ENCODE assay signal across 29 mouse cellular contexts in the genomic region with DNA sequence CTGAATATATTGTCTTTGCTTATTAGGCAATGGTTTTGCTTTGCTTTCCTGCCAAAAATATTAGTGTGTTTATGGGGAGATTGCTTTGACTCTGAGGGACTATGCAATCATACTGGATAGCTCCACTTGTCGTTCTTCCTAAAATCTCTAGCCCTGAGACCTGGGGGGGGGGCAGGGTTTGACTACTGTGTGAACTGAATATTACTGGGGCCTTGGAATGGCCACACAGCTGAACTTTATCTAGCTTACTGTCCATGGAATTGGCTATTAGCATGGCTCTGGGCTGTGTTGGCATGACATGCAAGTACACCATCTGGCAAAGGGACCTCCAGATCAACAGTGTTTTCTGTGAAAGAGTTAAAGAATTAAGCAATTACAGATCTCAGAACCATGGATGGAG.
DNase-seq lines count a peak whose midpoint lies in the region; ATAC-seq and TF ChIP-seq lines count a peak whose summit lies in the region.
"Had no signal": no experiment of that assay in that cellular context is flagged by ENCODE, and none has a peak within 500 bp of the region (broad histone marks: within the 10 kb centered on the region; RNA-seq: fewer than 3 reads in every experiment).

No protein-coding gene starts in this region.

- no peak overlapping the region for H3K4me3 ChIP-seq in hindbrain, postnatal 0 days (ENCODE audit: low read length)
- H3K4me3 ChIP-seq in hindbrain, embryonic 11.5 days (ENCODE audit: low read depth, low read length), result no peak overlapping the region
- H3K4me3 ChIP-seq in lung, embryonic 15.5 days, result no peak overlapping the region
- H3K4me3 ChIP-seq: embryonic facial prominence, embryonic 12.5 days; embryonic facial prominence, embryonic 15.5 days; gastrocnemius, adult 2 months; heart, embryonic 12.5 days; heart, embryonic 15.5 days; hindbrain, embryonic 12.5 days; hindbrain, embryonic 15.5 days; intestine, embryonic 15.5 days had no signal

- peak; percentile 46 to 60 for DNase-seq in cerebellum, postnatal 10 days
- no peak for DNase-seq in cerebellum, adult 9-10 months
- peak; percentile 16 for DNase-seq in hindbrain, postnatal 0 days (ENCODE audit: low spot score)
- no peak for DNase-seq in hindbrain, embryonic 11.5 days (ENCODE audit: low spot score)
- DNase-seq in lung, postnatal 10 days, result no peak
- peak; percentile 2 for DNase-seq in lung, postnatal 36 days
- DNase-seq in lung, postnatal 14 days, result no peak
- DNase-seq: adrenal gland, adult 2 months; adrenal gland, postnatal 14 days; B cell, adult 2 months; cerebellum, adult 11 months; forebrain, postnatal 0 days; gastrocnemius, adult 2 months; gastrocnemius, postnatal 14 days; heart, adult 18-20 months; heart, postnatal 10 days; heart, postnatal 4 days had no signal

- H3K27ac ChIP-seq in hindbrain, postnatal 0 days, result no peak overlapping the region
- H3K27ac ChIP-seq in hindbrain, embryonic 11.5 days (ENCODE audit: low read depth, low read length), result no peak overlapping the region
- H3K27ac ChIP-seq in lung, embryonic 15.5 days, result no peak overlapping the region; the same call in 1 of the 2 replicates
- H3K27ac ChIP-seq: embryonic facial prominence, embryonic 12.5 days; embryonic facial prominence, embryonic 15.5 days; gastrocnemius, adult 2 months; heart, embryonic 15.5 days; hindbrain, embryonic 12.5 days; hindbrain, embryonic 15.5 days; intestine, embryonic 15.5 days had no signal

- TF ChIP-seq CTCF in hindbrain, postnatal 0 days (IDR thresholded peaks at IDR 0.05; ENCODE audit: low read depth), result no peak

- no peak overlapping the region for H3K9ac ChIP-seq in hindbrain, postnatal 0 days (replicated peaks; ENCODE audit: low read length)
- no peak overlapping the region for H3K9ac ChIP-seq in hindbrain, embryonic 11.5 days (ENCODE audit: low read depth, low read length)
- H3K9ac ChIP-seq in lung, embryonic 15.5 days, result no peak overlapping the region
- H3K9ac ChIP-seq: embryonic facial prominence, embryonic 12.5 days; embryonic facial prominence, embryonic 15.5 days; forebrain, postnatal 0 days; heart, embryonic 12.5 days; heart, embryonic 15.5 days; hindbrain, embryonic 12.5 days; hindbrain, embryonic 15.5 days; intestine, embryonic 15.5 days had no signal

- 71% methylated on average over 1 of the region's 1 CpGs for WGBS in hindbrain, postnatal 0 days
- WGBS in hindbrain, embryonic 11.5 days, result 71% methylated on average over 1 of the region's 1 CpGs
- WGBS in lung, embryonic 15.5 days, result 32% methylated on average over 1 of the region's 1 CpGs

- H3K27me3 ChIP-seq in hindbrain, postnatal 0 days (ENCODE audit: insufficient read depth, low read length), result no peaks in the 10 kb centered on the region
- H3K27me3 ChIP-seq in hindbrain, embryonic 11.5 days (ENCODE audit: control insufficient read depth, insufficient read depth, low read length), result no peaks in the 10 kb centered on the region
- no peaks in the 10 kb centered on the region for H3K27me3 ChIP-seq in lung, embryonic 15.5 days
- H3K27me3 ChIP-seq: CH12.LX; embryonic facial prominence, embryonic 12.5 days; embryonic facial prominence, embryonic 15.5 days; heart, embryonic 12.5 days; heart, embryonic 15.5 days; hindbrain, embryonic 12.5 days; hindbrain, embryonic 15.5 days; intestine, embryonic 15.5 days; Patski had no signal

- no peaks in the 10 kb centered on the region for H3K36me3 ChIP-seq in hindbrain, postnatal 0 days (ENCODE audit: insufficient read depth, low read length)
- no peaks in the 10 kb centered on the region for H3K36me3 ChIP-seq in hindbrain, embryonic 11.5 days (ENCODE audit: control insufficient read depth, insufficient read depth, low read length)
- no peaks in the 10 kb centered on the region for H3K36me3 ChIP-seq in lung, embryonic 15.5 days
- H3K36me3 ChIP-seq: embryonic facial prominence, embryonic 12.5 days; embryonic facial prominence, embryonic 15.5 days; G1E; heart, embryonic 12.5 days; heart, embryonic 15.5 days; hindbrain, embryonic 12.5 days; hindbrain, embryonic 15.5 days; intestine, embryonic 15.5 days had no signal

- H3K4me2 ChIP-seq in hindbrain, postnatal 0 days (ENCODE audit: low read depth, low read length), result no peak overlapping the region
- no peak overlapping the region for H3K4me2 ChIP-seq in hindbrain, embryonic 11.5 days (replicated peaks; ENCODE audit: low read depth, low read length)
- H3K4me2 ChIP-seq in lung, embryonic 15.5 days, result no peak overlapping the region
- H3K4me2 ChIP-seq: embryonic facial prominence, embryonic 12.5 days; embryonic facial prominence, embryonic 15.5 days; heart, embryonic 12.5 days; heart, embryonic 15.5 days; hindbrain, embryonic 12.5 days; hindbrain, embryonic 15.5 days; intestine, embryonic 15.5 days had no signal

- H3K4me1 ChIP-seq in hindbrain, postnatal 0 days (ENCODE audit: insufficient read depth, low read length), result no peaks in the 10 kb centered on the region
- H3K4me1 ChIP-seq in hindbrain, embryonic 11.5 days (replicated peaks; ENCODE audit: control insufficient read depth, insufficient read depth, low read length), result no peaks in the 10 kb centered on the region
- peaks cover 16% of the 10 kb centered on the region; the same call in 1 of the 2 replicates for H3K4me1 ChIP-seq in lung, embryonic 15.5 days
- H3K4me1 ChIP-seq: embryonic facial prominence, embryonic 12.5 days; embryonic facial prominence, embryonic 15.5 days; heart, embryonic 12.5 days; heart, embryonic 15.5 days; hindbrain, embryonic 12.5 days; intestine, embryonic 15.5 days had no signal

- no peaks in the 10 kb centered on the region for H3K9me3 ChIP-seq in hindbrain, postnatal 0 days (ENCODE audit: low read length)
- no peaks in the 10 kb centered on the region for H3K9me3 ChIP-seq in hindbrain, embryonic 11.5 days (ENCODE audit: control insufficient read depth, low read length)
- H3K9me3 ChIP-seq in lung, embryonic 15.5 days, result no peaks in the 10 kb centered on the region
- H3K9me3 ChIP-seq: embryonic facial prominence, embryonic 12.5 days; embryonic facial prominence, embryonic 15.5 days; G1E; heart, embryonic 12.5 days; heart, embryonic 15.5 days; hindbrain, embryonic 12.5 days; hindbrain, embryonic 15.5 days; intestine, embryonic 15.5 days had no signal

- no peak for ATAC-seq in hindbrain, postnatal 0 days
- no peak for ATAC-seq in hindbrain, embryonic 11.5 days (ENCODE audit: low FRiP score)
- peak; percentile 81; the same call in 1 of the 2 replicates for ATAC-seq in lung, embryonic 15.5 days (ENCODE audit: borderline replicate concordance, extremely low read depth, low FRiP score, low TSS enrichment)
- ATAC-seq: forebrain, embryonic 14.5 days; forebrain, postnatal 0 days; intestine, embryonic 15.5 days; Patski had no signal

Comparison
In these comparisons a context has a peak if more than half of its experiments do, and no peak if none do; other contexts are left out.
1. DNase-seq: peak in cerebellum, postnatal 10 days (2 of 2), hindbrain, postnatal 0 days (single experiment) and lung, postnatal 36 days (single experiment); none in cerebellum, adult 9-10 months (single experiment), hindbrain, embryonic 11.5 days (single experiment), lung, postnatal 10 days (single experiment) and lung, postnatal 14 days (single experiment).